Mouse (Mus musculus) heart, adult 2 months (tissue): Measurements from ENCODE around the gene Lrfn2.

Experiments used
- EP300 ChIP-seq: fragments of 200-500 bp; IDR thresholded peaks from 2 replicates; pipeline ENCODE4 v1.6.1; 2011; ENCODE audit warnings: low read depth, low read length, control low read depth; ENCODE audit not compliant: insufficient read depth
- POLR2A ChIP-seq: fragments of 200-500 bp; IDR thresholded peaks from 2 replicates; pipeline ENCODE4 v1.6.1; 2011; ENCODE audit warnings: mild to moderate bottlenecking, low read depth, low read length, control low read depth; ENCODE audit not compliant: insufficient read depth

GRCm38 (mm10) chr17:49066748-49067147, 134.6 kb downstream of the Lrfn2 start:
- TF ChIP-seq POLR2A = no peak
- TF ChIP-seq EP300 = no peak
